Mouse (Mus musculus) neutrophil, adult 83 days (primary cell): ENCODE data around the gene Ssxb1. TPM values are rescaled to one million over a fixed set of nuclear protein-coding genes. Genes with fewer than 3 reads are reported as not detected.

Experiments
- total RNA-seq, 2 experiments: library from RNA; stranded (reverse); gene quantifications; one replicate each; pipeline ENCODE4 v1.2.4; 2023

Ssxb1 gene
- total RNA-seq = not detected

DNA sequence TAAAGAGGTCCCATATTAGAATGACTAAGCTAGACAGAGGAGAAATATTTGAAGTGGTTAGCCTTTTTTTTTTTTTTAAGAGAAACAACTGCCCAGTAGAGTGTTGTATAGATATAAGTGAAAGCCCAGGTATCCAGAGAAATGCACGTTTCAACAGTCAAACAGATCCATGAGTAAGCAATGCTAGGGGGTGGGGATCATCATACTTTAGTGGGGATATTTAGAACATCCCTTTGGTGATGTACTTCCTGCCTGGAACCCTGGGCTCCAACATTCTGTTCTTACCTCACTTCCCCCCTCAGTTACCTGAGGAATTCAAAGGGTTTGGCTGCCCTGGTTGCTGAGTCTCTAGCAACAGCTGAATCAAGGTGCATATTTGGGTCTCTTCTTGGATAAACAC is at the start of gene Ssxb1:
Gene Ssxb1, plus strand, starts transcription at position 301 of the 400 bp plus-strand sequence.

DNA sequence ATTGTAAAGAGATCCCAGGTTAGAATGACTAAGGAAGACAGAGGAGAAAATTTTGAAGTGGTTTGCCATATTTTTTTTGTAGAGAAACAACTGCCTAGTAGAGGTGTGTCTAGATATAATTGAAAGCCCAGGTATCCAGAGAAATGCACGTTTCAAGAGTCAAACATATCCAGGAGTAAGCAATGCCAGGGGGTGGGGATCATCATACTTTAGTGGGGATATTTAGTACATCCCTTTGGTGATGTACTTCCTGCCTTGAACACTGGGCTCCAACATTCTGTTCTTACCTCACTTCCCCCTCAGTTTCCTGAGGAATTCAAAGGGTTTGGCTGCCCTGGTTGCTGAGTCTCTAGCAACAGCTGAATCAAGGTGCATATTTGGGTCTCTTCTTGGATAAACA is 46.4 kb upstream of the Ssxb1 start, which contains the start of gene Ssxb9:
Gene Ssxb9, plus strand, starts transcription at position 301 of the 400 bp plus-strand sequence.

DNA sequence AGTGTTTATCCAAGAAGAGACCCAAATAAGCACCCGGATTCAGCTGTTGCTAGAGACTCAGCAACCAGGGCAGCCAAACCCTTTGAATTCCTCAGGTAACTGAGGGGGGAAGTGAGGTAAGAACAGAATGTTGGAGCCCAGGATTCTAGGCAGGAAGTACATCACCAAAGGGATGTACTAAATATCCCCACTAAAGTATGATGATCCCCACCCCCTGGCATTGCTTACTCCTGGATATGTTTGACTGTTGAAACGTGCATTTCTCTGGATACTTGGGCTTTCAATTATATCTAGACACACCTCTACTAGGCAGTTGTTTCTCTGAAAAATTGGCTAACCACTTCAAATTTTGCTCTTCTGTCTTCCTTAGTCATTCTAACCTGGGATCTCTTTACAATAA is 48.5 kb downstream of the Ssxb1 start, which contains the start of gene Ssxb2:
Gene Ssxb2, minus strand, starts transcription at position 101 of the 400 bp plus-strand sequence.

Other genes with a start within 250 kb of the Ssxb1 start
- gene Tbc1d25, start 237.1 kb upstream of the Ssxb1 start, total RNA-seq = 10 to 100 TPM; 10.5 to 16.2 TPM
- 10 to 100 TPM; 52.0 to 57.8 TPM for gene Ebp, start 219.8 kb upstream of the Ssxb1 start, total RNA-seq
- under 1 TPM in 1 of 2 experiments, not detected in 1; 0.88 TPM for gene Porcn, start 206.8 kb upstream of the Ssxb1 start, total RNA-seq
- gene Ftsj1, start 160.9 kb upstream of the Ssxb1 start, total RNA-seq = 10 to 100 TPM; 15.3 to 17.3 TPM
- 10 to 100 TPM; 15.1 to 20.6 TPM for gene Slc38a5, start 142.2 kb upstream of the Ssxb1 start, total RNA-seq
- not detected for gene Ssxb10, start 85.9 kb upstream of the Ssxb1 start, total RNA-seq
- gene Ssxb9, start 46.3 kb upstream of the Ssxb1 start, total RNA-seq = not detected
- not detected for gene Ssxb2, start 48.4 kb downstream of the Ssxb1 start, total RNA-seq
- gene Gm14459, start 111.6 kb downstream of the Ssxb1 start, total RNA-seq = not detected
- gene Ssxb6, start 134.9 kb downstream of the Ssxb1 start, total RNA-seq = not detected
- not detected for gene Ssxb3, start 178.5 kb downstream of the Ssxb1 start, total RNA-seq